Mouse (Mus musculus) midbrain, embryonic 13.5 days (tissue): Measurements from ENCODE around the gene Nr5a1. TPM values are rescaled to one million over a fixed set of nuclear protein-coding genes. Genes with fewer than 3 reads are reported as not detected.

Experiments used
- ATAC-seq: fragments of 200-750 bp; cut with Nextera tagmentation; 2 replicates; pipeline ENCODE4 v1.8.0; 2017; ENCODE audit warnings: mild to moderate bottlenecking, moderate TSS enrichment, moderate library complexity
- H3K27ac ChIP-seq: fragments of 300-500 bp; sonication (generic); 2 replicates; pipeline ENCODE4 v1.5.1; 2015; ENCODE audit warnings: inconsistent platforms, mild to moderate bottlenecking, moderate library complexity
- H3K27me3 ChIP-seq: fragments of 300-500 bp; sonication (generic); 2 replicates; pipeline ENCODE4 v1.6.1; 2015; ENCODE audit warnings: mild to moderate bottlenecking, inconsistent platforms
- H3K36me3 ChIP-seq: fragments of 300-500 bp; sonication (generic); 2 replicates; pipeline ENCODE4 v1.6.1; 2015; ENCODE audit warnings: mild to moderate bottlenecking, inconsistent platforms
- H3K4me1 ChIP-seq: fragments of 300-500 bp; sonication (generic); replicated peaks from 2 replicates; pipeline ENCODE4 v1.6.1; 2015; ENCODE audit warnings: inconsistent platforms
- H3K4me2 ChIP-seq: fragments of 300-500 bp; sonication (generic); replicated peaks from 2 replicates; pipeline ENCODE4 v1.6.1; 2015; ENCODE audit warnings: moderate library complexity, mild to moderate bottlenecking, inconsistent platforms
- H3K4me3 ChIP-seq: fragments of 300-500 bp; sonication (generic); replicated peaks from 2 replicates; pipeline ENCODE4 v1.5.1; 2015; ENCODE audit warnings: mild to moderate bottlenecking, inconsistent platforms
- H3K9ac ChIP-seq: fragments of 300-500 bp; sonication (generic); replicated peaks from 2 replicates; pipeline ENCODE4 v1.6.1; 2015; ENCODE audit warnings: mild to moderate bottlenecking, inconsistent platforms
- H3K9me3 ChIP-seq: fragments of 300-500 bp; sonication (generic); 2 replicates; pipeline ENCODE4 v1.6.1; 2016; ENCODE audit warnings: mild to moderate bottlenecking, inconsistent platforms
- WGBS: fragments of 180-500 bp; shearing (Covaris S2); methylation state at CpG from one replicate; pipeline ENCODE4 v1.1.7; 2015; 5-methylcytosine and 5-hydroxymethylcytosine counted together
- polyA plus RNA-seq: library from polyadenylated mRNA; unstranded; fragments of >200 nt; fragmentation: Nextera tagmentation; extraction: Ambion mirVana; gene quantifications from 2 replicates; pipeline ENCODE4 v1.2.1, GENCODE M21; 2015

Gene Nr5a1
- polyA plus RNA-seq = 0.77 and 1.3 TPM in 2 replicates

GRCm38 (mm10) chr2:38714324-38714723 is at the start of gene Nr5a1:
TSS of gene Nr5a1 (minus strand) at chr2:38714542.
- WGBS = 86% methylated on average over 13 of the region's 13 CpGs
- H3K9ac ChIP-seq = no peak within 1 kb of the TSS
- H3K4me2 ChIP-seq = no peak within 1 kb of the TSS
- no peaks in the 10 kb centered on the region for H3K36me3 ChIP-seq
- peaks cover 22% of the 10 kb centered on the region for H3K4me1 ChIP-seq
- H3K27ac ChIP-seq = no peak within 1 kb of the TSS
- peaks cover 64% of the 10 kb centered on the region for H3K27me3 ChIP-seq
- ATAC-seq = no peak
- H3K9me3 ChIP-seq = no peaks in the 10 kb centered on the region
- H3K4me3 ChIP-seq = no peak within 1 kb of the TSS

- Histone ChIP-seq H3K4me2 (no peak overlapping the region), H3K9me3 (no peaks in the 10 kb centered on the region), H3K4me3 (no peak overlapping the region), H3K36me3 (no peaks in the 10 kb centered on the region), H3K9ac (no peak overlapping the region), H3K4me1 (peaks cover 18% of the 10 kb centered on the region), H3K27ac (no peak overlapping the region), H3K27me3 (0 out of 2 replicates have a peak, but pooled peaks cover 6% of the 10 kb centered on the region)
- ATAC-seq = peak; percentile 38; the same call in 1 of the 2 replicates
- 86% methylated on average over 3 of the region's 3 CpGs for whole genome bisulfite sequencing
Measured at GRCm38 (mm10) chr2:38739847-38740246, 25.5 kb upstream of the Nr5a1 start.

- H3K4me3 ChIP-seq = no peak overlapping the region
- H3K9ac ChIP-seq = no peak overlapping the region
- peaks cover 15% of the 10 kb centered on the region for H3K4me1 ChIP-seq
- no peaks in the 10 kb centered on the region for H3K36me3 ChIP-seq
- H3K4me2 ChIP-seq = no peak overlapping the region
- no peak overlapping the region for H3K27ac ChIP-seq
- H3K27me3 ChIP-seq = 0 out of 2 replicates have a peak, but pooled peaks cover 6% of the 10 kb centered on the region
- WGBS = 20% methylated on average over 7 of the region's 7 CpGs
- no peaks in the 10 kb centered on the region for H3K9me3 ChIP-seq
- ATAC-seq = peak; percentile 79
Measured at GRCm38 (mm10) chr2:38739410-38739809, 25.1 kb upstream of the Nr5a1 start.

- no peak overlapping the region for H3K4me3 ChIP-seq
- H3K36me3 ChIP-seq = no peaks in the 10 kb centered on the region
- H3K27ac ChIP-seq = no peak overlapping the region
- 0 out of 2 replicates have a peak overlapping the region, but pooled peaks have one; percentile 47 for H3K9ac ChIP-seq
- no peaks in the 10 kb centered on the region for H3K9me3 ChIP-seq
- peak; percentile 65 for ATAC-seq
- H3K4me1 ChIP-seq = peaks cover 10% of the 10 kb centered on the region
- 60% methylated on average over 14 of the region's 14 CpGs for WGBS
- H3K4me2 ChIP-seq = no peak overlapping the region
- 0 out of 2 replicates have a peak, but pooled peaks cover 6% of the 10 kb centered on the region for H3K27me3 ChIP-seq
Measured at GRCm38 (mm10) chr2:38738601-38739301, 24.4 kb upstream of the Nr5a1 start.

GRCm38 (mm10) chr2:38735740-38736139 is 21.4 kb upstream of the Nr5a1 start:
- Histone ChIP-seq H3K4me3 (no peak overlapping the region), H3K4me2 (no peak overlapping the region), H3K9me3 (no peaks in the 10 kb centered on the region), H3K27ac (no peak overlapping the region), H3K4me1 (peaks cover 9% of the 10 kb centered on the region), H3K27me3 (0 out of 2 replicates have a peak, but pooled peaks cover 6% of the 10 kb centered on the region), H3K36me3 (no peaks in the 10 kb centered on the region), H3K9ac (no peak overlapping the region)
- ATAC-seq = no peak

GRCm38 (mm10) chr2:38734721-38735120 is 20.4 kb upstream of the Nr5a1 start:
- Histone ChIP-seq H3K9ac (no peak overlapping the region), H3K36me3 (no peaks in the 10 kb centered on the region), H3K27ac (no peak overlapping the region), H3K9me3 (no peaks in the 10 kb centered on the region), H3K4me2 (no peak overlapping the region), H3K27me3 (0 out of 2 replicates have a peak, but pooled peaks cover 6% of the 10 kb centered on the region), H3K4me1 (peaks cover 9% of the 10 kb centered on the region), H3K4me3 (no peak overlapping the region)
- no peak for ATAC-seq
- WGBS = 77% methylated on average over 5 of the region's 5 CpGs

- Histone ChIP-seq H3K27me3 (no peaks in the 10 kb centered on the region), H3K4me3 (no peak overlapping the region), H3K9ac (no peak overlapping the region), H3K36me3 (no peaks in the 10 kb centered on the region), H3K27ac (no peak overlapping the region), H3K4me1 (no peaks in the 10 kb centered on the region), H3K4me2 (no peak overlapping the region), H3K9me3 (no peaks in the 10 kb centered on the region)
- WGBS = 97% methylated on average over 6 of the region's 6 CpGs
- no peak for ATAC-seq
Measured at GRCm38 (mm10) chr2:38730331-38730827, 16.0 kb upstream of the Nr5a1 start.

- H3K9me3 ChIP-seq = no peaks in the 10 kb centered on the region
- H3K27ac ChIP-seq = no peak overlapping the region
- H3K4me2 ChIP-seq = no peak overlapping the region
- no peaks in the 10 kb centered on the region for H3K36me3 ChIP-seq
- H3K27me3 ChIP-seq = no peaks in the 10 kb centered on the region
- H3K4me1 ChIP-seq = peaks cover 6% of the 10 kb centered on the region
- no peak overlapping the region for H3K4me3 ChIP-seq
- no peak for ATAC-seq
- no peak overlapping the region for H3K9ac ChIP-seq
- WGBS = 47% methylated on average over 3 of the region's 3 CpGs
Measured at GRCm38 (mm10) chr2:38725427-38725826, 11.1 kb upstream of the Nr5a1 start.

GRCm38 (mm10) chr2:38723378-38723777 is 9.0 kb upstream of the Nr5a1 start:
- ATAC-seq = no peak
- H3K4me3 ChIP-seq = no peak overlapping the region
- H3K36me3 ChIP-seq = no peaks in the 10 kb centered on the region
- no peak overlapping the region for H3K4me2 ChIP-seq
- 0 out of 2 replicates have a peak, but pooled peaks cover 8% of the 10 kb centered on the region for H3K27me3 ChIP-seq
- H3K9me3 ChIP-seq = no peaks in the 10 kb centered on the region
- H3K9ac ChIP-seq = no peak overlapping the region
- peaks cover 7% of the 10 kb centered on the region for H3K4me1 ChIP-seq
- WGBS = 89% methylated on average over 4 of the region's 4 CpGs
- H3K27ac ChIP-seq = no peak overlapping the region

GRCm38 (mm10) chr2:38722076-38722475 is 7.7 kb upstream of the Nr5a1 start:
- no peak overlapping the region for H3K27ac ChIP-seq
- H3K27me3 ChIP-seq = 0 out of 2 replicates have a peak, but pooled peaks cover 8% of the 10 kb centered on the region
- H3K4me2 ChIP-seq = no peak overlapping the region
- H3K4me1 ChIP-seq = peaks cover 7% of the 10 kb centered on the region
- H3K9ac ChIP-seq = no peak overlapping the region
- no peaks in the 10 kb centered on the region for H3K36me3 ChIP-seq
- no peak overlapping the region for H3K4me3 ChIP-seq
- WGBS = 29% methylated on average over 4 of the region's 4 CpGs
- H3K9me3 ChIP-seq = no peaks in the 10 kb centered on the region
- no peak for ATAC-seq

GRCm38 (mm10) chr2:38720661-38721060 is 6.3 kb upstream of the Nr5a1 start:
- peaks cover 7% of the 10 kb centered on the region for H3K4me1 ChIP-seq
- peaks cover 13% of the 10 kb centered on the region; the same call in 1 of the 2 replicates for H3K27me3 ChIP-seq
- H3K4me2 ChIP-seq = no peak overlapping the region
- 0 out of 2 replicates have a peak, but pooled peaks have one; percentile 35 for ATAC-seq
- 53% methylated on average over 2 of the region's 2 CpGs for WGBS
- H3K36me3 ChIP-seq = no peaks in the 10 kb centered on the region
- H3K27ac ChIP-seq = no peak overlapping the region
- H3K9me3 ChIP-seq = no peaks in the 10 kb centered on the region
- H3K4me3 ChIP-seq = no peak overlapping the region
- H3K9ac ChIP-seq = no peak overlapping the region

GRCm38 (mm10) chr2:38719354-38719753 is 5.0 kb upstream of the Nr5a1 start:
- Histone ChIP-seq H3K4me1 (peaks cover 7% of the 10 kb centered on the region), H3K4me3 (no peak overlapping the region), H3K9me3 (no peaks in the 10 kb centered on the region), H3K4me2 (no peak overlapping the region), H3K36me3 (no peaks in the 10 kb centered on the region), H3K9ac (no peak overlapping the region), H3K27ac (no peak overlapping the region), H3K27me3 (peaks cover 22% of the 10 kb centered on the region)
- ATAC-seq = no peak
- 83% methylated on average over 6 of the region's 6 CpGs for WGBS
